Mouse (Mus musculus) colon, adult 2 months (tissue): ENCODE data around the gene Nfe2. TPM values are rescaled to one million over a fixed set of nuclear protein-coding genes. Genes with fewer than 3 reads are reported as not detected.

Experiments used
- polyA plus RNA-seq: library from polyadenylated mRNA; depleted of rRNA; stranded (reverse); fragments of >200 nt; gene quantifications from 2 replicates; pipeline ENCODE4 v1.2.3, GENCODE M21; 2012; rRNA removed

Nfe2 gene
- 0.53 and 1.0 TPM in 2 replicates for polyA plus RNA-seq

GRCm38 (mm10) chr15:103257790-103258728 is at the start of gene Nfe2:
TSS of gene Nfe2 (minus strand) at chr15:103258403.

GRCm38 (mm10) chr15:103272419-103273279 is 14.4 kb upstream of the Nfe2 start, which contains the start of gene Copz1:
TSS of gene Copz1 (plus strand) at chr15:103272714.

GRCm38 (mm10) chr15:103240160-103241028 is 17.8 kb downstream of the Nfe2 start, which contains the start of gene Hnrnpa1:
TSS of gene Hnrnpa1 (plus strand) at chr15:103240432.

GRCm38 (mm10) chr15:103239685-103240159 is 18.5 kb downstream of the Nfe2 start, which contains the start of gene Cbx5:
TSS of gene Cbx5 (minus strand) at chr15:103239816.

Other genes with a start within 250 kb of the Nfe2 start
- gene Hoxc4, start 239.5 kb downstream of the Nfe2 start, polyA plus RNA-seq = 0.13 and 0.25 TPM in 2 replicates
- gene Smug1, start 91.3 kb downstream of the Nfe2 start, polyA plus RNA-seq = 23.5 and 24.3 TPM in 2 replicates
- 4.0 and 6.1 TPM in 2 replicates for gene Cbx5, start 18.6 kb downstream of the Nfe2 start, polyA plus RNA-seq
- gene Hnrnpa1, start 18.0 kb downstream of the Nfe2 start, polyA plus RNA-seq = 27.9 and 34.6 TPM in 2 replicates
- 65.9 and 72.6 TPM in 2 replicates for gene Copz1, start 14.3 kb upstream of the Nfe2 start, polyA plus RNA-seq
- gene Gpr84, start 52.2 kb upstream of the Nfe2 start, polyA plus RNA-seq = 0.08 TPM in 1 of 2 replicates, not detected in the other
- gene Zfp385a, start 81.7 kb upstream of the Nfe2 start, polyA plus RNA-seq = 11.3 and 13.0 TPM in 2 replicates
- 43.2 and 54.4 TPM in 2 replicates for gene Itga5, start 108.4 kb upstream of the Nfe2 start, polyA plus RNA-seq
- not detected in 2 replicates for gene Gtsf1, start 172.1 kb upstream of the Nfe2 start, polyA plus RNA-seq
- gene Gtsf2, start 190.1 kb upstream of the Nfe2 start, polyA plus RNA-seq = not detected in 2 replicates
- gene Nckap1l, start 195.4 kb upstream of the Nfe2 start, polyA plus RNA-seq = 3.6 and 3.9 TPM in 2 replicates
- 10.5 and 11.4 TPM in 2 replicates for gene Pde1b, start 244.6 kb upstream of the Nfe2 start, polyA plus RNA-seq